Mouse (Mus musculus): ENCODE results near the gene 4930432K21Rik. TPM values are rescaled to one million over a fixed set of nuclear protein-coding genes. Genes with fewer than 3 reads are reported as not detected.

The 4930432K21Rik gene
- polyA plus RNA-seq, 1 experiment from 2014 or later, result 2.3 TPM

DNA sequence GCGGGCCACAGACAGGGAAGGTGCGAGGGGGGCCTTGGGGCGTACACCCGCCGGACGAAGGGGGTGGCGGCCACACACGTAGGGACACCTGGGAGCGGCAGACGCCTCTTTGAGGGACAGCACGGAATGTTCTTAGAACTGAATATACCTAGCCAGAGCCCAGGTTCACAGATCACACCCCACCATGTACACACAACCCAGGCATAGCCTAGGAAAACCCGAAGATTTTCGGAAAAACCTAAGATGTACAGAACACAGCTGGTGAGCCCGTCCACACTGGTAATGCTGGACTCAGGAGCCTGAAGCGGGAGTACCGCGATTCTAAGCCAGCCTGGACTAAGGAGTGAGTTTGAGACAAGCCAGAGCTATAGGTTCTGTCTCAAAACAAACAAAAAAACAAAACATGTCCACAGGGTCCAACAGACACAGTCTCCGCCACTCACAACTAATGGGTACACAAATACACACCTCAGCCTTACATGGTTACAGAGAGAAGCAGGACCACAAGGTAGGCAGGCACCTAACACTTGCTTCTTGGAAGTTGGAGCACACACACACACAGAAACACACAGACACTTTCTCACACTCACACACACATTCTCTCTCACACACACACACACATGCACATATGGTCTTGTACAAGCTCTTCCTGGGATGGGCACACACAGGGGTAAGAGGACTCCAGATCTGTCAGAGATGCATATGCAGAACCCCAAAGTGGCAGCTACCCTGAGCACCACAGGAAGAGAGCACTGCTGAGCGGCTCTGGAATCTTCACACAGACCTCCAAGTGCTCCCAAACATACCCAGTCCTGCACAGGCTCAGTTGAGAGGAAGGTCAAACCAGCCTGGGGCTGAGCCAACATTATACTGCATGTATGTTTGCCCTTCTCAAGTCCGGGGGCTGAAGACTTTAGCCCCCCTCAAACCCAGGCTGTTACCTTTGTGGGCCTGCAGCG, 36.5 kb downstream of the 4930432K21Rik start:
- Histone ChIP-seq H3K4me3 (peak overlapping the region; percentile 81), H3K27me3 (no peaks in the 10 kb centered on the region), H3K27ac (peak overlapping the region; percentile 96), H3K9me3 (replicated peaks) (no peaks in the 10 kb centered on the region), H3K9ac (peak overlapping the region; percentile 99), H3K36me3 (ENCODE audit: poor library complexity, severe bottlenecking) (no peaks in the 10 kb centered on the region), H3K4me1 (peaks cover 56% of the 10 kb centered on the region), H3K4me2 (peak overlapping the region; percentile 89)
- 18% methylated on average over 21 of the region's 21 CpGs for WGBS
- peak; percentile 4 for ATAC-seq

DNA sequence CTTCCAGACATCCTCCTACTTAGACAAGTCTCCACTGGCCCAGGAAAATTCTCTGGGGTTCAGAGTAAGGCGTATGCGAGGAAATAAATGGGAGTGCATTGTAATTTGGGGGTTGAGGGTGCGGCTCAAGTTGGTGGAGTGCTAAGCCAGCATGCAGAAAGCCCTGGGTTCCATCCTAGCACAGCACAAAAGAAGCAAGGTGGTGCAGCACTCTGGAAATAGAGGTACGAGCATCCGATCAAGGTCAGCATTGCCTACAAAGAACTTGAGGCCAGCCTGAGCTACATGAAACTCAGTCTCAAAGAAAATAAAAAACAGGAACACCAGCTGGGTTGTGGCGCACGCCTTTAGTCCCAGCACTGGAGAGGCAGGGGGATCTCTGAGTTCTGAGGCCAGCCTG, 37.3 kb downstream of the 4930432K21Rik start, which contains the start of gene Nanos3:
Nanos3 (minus strand) TSS at position 101 of the 400 bp plus-strand sequence.
- no peaks in the 10 kb centered on the region for H3K36me3 ChIP-seq (ENCODE audit: poor library complexity, severe bottlenecking)
- ATAC-seq, result no peak
- H3K27ac ChIP-seq, result peak within 1 kb of the TSS; percentile 96
- H3K4me1 ChIP-seq, result peaks cover 48% of the 10 kb centered on the region
- WGBS, result 95% methylated on average over 7 of the region's 7 CpGs
- peak within 1 kb of the TSS; percentile 89 for H3K4me2 ChIP-seq
- peak within 1 kb of the TSS; percentile 99 for H3K9ac ChIP-seq
- peak within 1 kb of the TSS; percentile 81 for H3K4me3 ChIP-seq
- H3K27me3 ChIP-seq, result no peaks in the 10 kb centered on the region
- no peaks in the 10 kb centered on the region for H3K9me3 ChIP-seq (replicated peaks)

GRCm38 (mm10) chr8:84186547-84186946, 38.7 kb downstream of the 4930432K21Rik start:
- Histone ChIP-seq H3K27me3 (no peaks in the 10 kb centered on the region), H3K36me3 (ENCODE audit: poor library complexity, severe bottlenecking) (no peaks in the 10 kb centered on the region), H3K4me3 (peak overlapping the region; percentile 29), H3K27ac (peak overlapping the region; percentile 40; the same call in 1 of the 2 replicates), H3K9me3 (replicated peaks) (no peaks in the 10 kb centered on the region), H3K9ac (peak overlapping the region; percentile 61), H3K4me2 (peak overlapping the region; percentile 64), H3K4me1 (peaks cover 37% of the 10 kb centered on the region)
- WGBS, result under 1% methylated on average over 12 of the region's 12 CpGs
- peak; percentile 22; the same call in 1 of the 2 replicates for ATAC-seq

- H3K36me3 ChIP-seq (ENCODE audit: poor library complexity, severe bottlenecking), result no peaks in the 10 kb centered on the region
- H3K4me3 ChIP-seq, result peak overlapping the region; percentile 29
- H3K27ac ChIP-seq, result no peak overlapping the region
- H3K9me3 ChIP-seq (replicated peaks), result no peaks in the 10 kb centered on the region
- H3K4me1 ChIP-seq, result peaks cover 37% of the 10 kb centered on the region
- ATAC-seq, result no peak
- 3% methylated on average over 21 of the region's 21 CpGs for WGBS
- peak overlapping the region; percentile 61 for H3K9ac ChIP-seq
- H3K4me2 ChIP-seq, result peak overlapping the region; percentile 64
- H3K27me3 ChIP-seq, result no peaks in the 10 kb centered on the region
Observed at GRCm38 (mm10) chr8:84187065-84187755, 39.4 kb downstream of the 4930432K21Rik start.

DNA sequence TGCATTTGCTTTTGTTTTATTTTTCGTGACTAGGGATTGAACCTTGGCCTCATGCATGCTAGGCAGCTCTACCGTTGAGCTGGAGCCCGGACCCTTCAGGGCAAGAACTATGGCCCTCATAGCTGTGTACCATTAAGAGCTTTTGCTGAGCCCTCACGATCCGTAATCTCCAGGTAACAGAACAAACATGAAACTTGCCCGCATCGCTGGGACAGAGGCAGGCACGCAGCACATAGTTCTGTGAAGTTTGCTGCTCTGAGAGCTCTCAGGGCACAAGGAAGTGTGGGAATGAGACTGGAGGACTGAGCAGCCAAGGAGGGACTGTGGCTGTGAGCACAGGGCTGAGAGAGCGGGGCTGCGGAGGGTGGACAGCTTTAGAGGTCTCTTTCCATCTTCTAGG, 40.8 kb downstream of the 4930432K21Rik start:
- H3K4me3 ChIP-seq, result no peak overlapping the region
- 86% methylated on average over 10 of the region's 10 CpGs for WGBS
- H3K27ac ChIP-seq, result no peak overlapping the region
- no peaks in the 10 kb centered on the region for H3K36me3 ChIP-seq (ENCODE audit: poor library complexity, severe bottlenecking)
- no peaks in the 10 kb centered on the region for H3K27me3 ChIP-seq
- H3K9me3 ChIP-seq (replicated peaks), result no peaks in the 10 kb centered on the region
- peaks cover 38% of the 10 kb centered on the region for H3K4me1 ChIP-seq
- no peak overlapping the region for H3K4me2 ChIP-seq
- no peak overlapping the region for H3K9ac ChIP-seq
- no peak for ATAC-seq

GRCm38 (mm10) chr8:84189603-84190002, 41.8 kb downstream of the 4930432K21Rik start:
- Histone ChIP-seq H3K9ac (no peak overlapping the region), H3K4me1 (peaks cover 31% of the 10 kb centered on the region), H3K27me3 (no peaks in the 10 kb centered on the region), H3K27ac (no peak overlapping the region), H3K4me2 (no peak overlapping the region), H3K9me3 (replicated peaks) (no peaks in the 10 kb centered on the region), H3K36me3 (ENCODE audit: poor library complexity, severe bottlenecking) (no peaks in the 10 kb centered on the region), H3K4me3 (no peak overlapping the region)
- WGBS, result 67% methylated on average over 4 of the region's 4 CpGs
- ATAC-seq, result no peak

GRCm38 (mm10) chr8:84190191-84190867, 42.5 kb downstream of the 4930432K21Rik start:
- Histone ChIP-seq H3K4me2 (no peak overlapping the region), H3K4me3 (no peak overlapping the region), H3K9me3 (replicated peaks) (no peaks in the 10 kb centered on the region), H3K4me1 (peaks cover 28% of the 10 kb centered on the region), H3K27ac (no peak overlapping the region), H3K9ac (no peak overlapping the region), H3K36me3 (ENCODE audit: poor library complexity, severe bottlenecking) (no peaks in the 10 kb centered on the region), H3K27me3 (no peaks in the 10 kb centered on the region)
- 93% methylated on average over 7 of the region's 7 CpGs for WGBS
- no peak for ATAC-seq

- 0 out of 2 replicates have a peak overlapping the region, but pooled peaks have one; percentile 9 for H3K4me3 ChIP-seq
Observed at GRCm38 (mm10) chr8:84192023-84192422, 44.2 kb downstream of the 4930432K21Rik start.

DNA sequence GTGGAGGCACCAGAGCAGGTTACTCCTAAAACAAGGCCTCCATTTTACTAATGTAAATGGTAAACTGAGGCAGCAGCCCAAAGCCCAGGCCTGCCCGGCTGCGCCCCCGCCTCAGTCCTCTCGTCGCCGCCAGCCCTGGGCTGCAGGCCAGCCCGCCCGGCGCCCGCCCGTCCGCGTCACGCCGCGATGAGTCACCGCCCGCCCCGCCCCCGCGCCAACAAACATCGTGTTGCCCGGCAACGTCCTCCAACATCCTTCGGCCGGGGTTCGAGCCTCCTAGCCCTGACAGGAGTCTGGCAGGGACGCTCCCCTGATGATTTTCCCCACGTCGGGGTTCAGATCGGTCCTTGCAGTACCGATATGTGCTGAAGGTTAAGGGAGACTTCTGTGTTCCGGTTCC, 44.7 kb downstream of the 4930432K21Rik start:
- Histone ChIP-seq H3K27ac (no peak overlapping the region; the same call in 1 of the 2 replicates), H3K4me1 (peaks cover 26% of the 10 kb centered on the region), H3K9ac (0 out of 2 replicates have a peak overlapping the region, but pooled peaks have one; percentile 22), H3K4me2 (peak overlapping the region; percentile 44), H3K27me3 (no peaks in the 10 kb centered on the region), H3K9me3 (replicated peaks) (no peaks in the 10 kb centered on the region), H3K4me3 (0 out of 2 replicates have a peak overlapping the region, but pooled peaks have one; percentile 9), H3K36me3 (ENCODE audit: poor library complexity, severe bottlenecking) (no peaks in the 10 kb centered on the region)
- ATAC-seq, result peak; percentile 67
- WGBS, result 7% methylated on average over 33 of the region's 33 CpGs

More at GRCm38 (mm10) chr8:84192023-84192422, 44.2 kb downstream of the 4930432K21Rik start:
- Histone ChIP-seq H3K4me2 (peak overlapping the region; percentile 44), H3K9ac (peak overlapping the region; percentile 22; the same call in 1 of the 2 replicates), H3K9me3 (replicated peaks) (no peaks in the 10 kb centered on the region), H3K36me3 (ENCODE audit: poor library complexity, severe bottlenecking) (no peaks in the 10 kb centered on the region), H3K4me1 (peaks cover 24% of the 10 kb centered on the region), H3K27ac (peak overlapping the region; percentile 58), H3K27me3 (no peaks in the 10 kb centered on the region)
- peak; percentile 46; the same call in 1 of the 2 replicates for ATAC-seq
- 43% methylated on average over 13 of the region's 13 CpGs for WGBS

DNA sequence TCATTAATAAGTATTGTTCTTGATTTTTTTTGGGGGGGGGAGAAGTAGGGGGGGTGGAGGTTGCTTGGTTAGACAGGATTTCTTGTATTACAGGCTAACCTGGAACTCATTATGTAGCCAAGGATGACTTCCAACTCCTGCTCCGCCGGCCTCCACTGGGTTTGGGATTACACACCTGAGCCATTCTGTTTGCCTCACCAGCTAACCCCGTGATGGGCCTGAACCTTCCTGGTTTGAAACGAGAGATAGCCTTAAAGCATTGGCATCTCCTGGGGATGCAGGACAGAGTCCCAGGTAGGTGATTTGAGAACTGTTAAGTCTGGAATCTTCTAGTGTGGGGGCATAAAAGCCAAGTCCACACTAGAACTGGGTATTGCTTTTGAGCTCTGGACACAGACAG, 45.3 kb downstream of the 4930432K21Rik start:
- Histone ChIP-seq H3K4me1 (peaks cover 32% of the 10 kb centered on the region), H3K36me3 (ENCODE audit: poor library complexity, severe bottlenecking) (no peaks in the 10 kb centered on the region), H3K27ac (no peak overlapping the region), H3K27me3 (no peaks in the 10 kb centered on the region), H3K4me2 (no peak overlapping the region; the same call in 1 of the 2 replicates), H3K9me3 (replicated peaks) (no peaks in the 10 kb centered on the region), H3K9ac (no peak overlapping the region), H3K4me3 (no peak overlapping the region)
- no peak for ATAC-seq
- WGBS, result 73% methylated on average over 4 of the region's 4 CpGs

- no peak overlapping the region for H3K27ac ChIP-seq
- H3K4me2 ChIP-seq, result no peak overlapping the region
- no peaks in the 10 kb centered on the region for H3K36me3 ChIP-seq (ENCODE audit: poor library complexity, severe bottlenecking)
- WGBS, result 82% methylated on average over 5 of the region's 5 CpGs
- no peaks in the 10 kb centered on the region for H3K9me3 ChIP-seq (replicated peaks)
- no peak overlapping the region for H3K9ac ChIP-seq
- no peak overlapping the region for H3K4me3 ChIP-seq
- H3K27me3 ChIP-seq, result no peaks in the 10 kb centered on the region
- ATAC-seq, result no peak
- H3K4me1 ChIP-seq, result peaks cover 36% of the 10 kb centered on the region
Observed at GRCm38 (mm10) chr8:84193566-84193965, 45.7 kb downstream of the 4930432K21Rik start.

All from forebrain, embryonic 13.5 days (tissue).